Mouse (Mus musculus) lung, postnatal 0 days (tissue): Measurements from ENCODE around the gene Stk31.

Experiments
- CTCF ChIP-seq: IDR thresholded peaks from 2 replicates; pipeline ENCODE4 v1.5.1; 2016; ENCODE audit warnings: antibody characterized with exemption, mild to moderate bottlenecking
- EP300 ChIP-seq: IDR thresholded peaks from 2 replicates; pipeline ENCODE4 v1.6.1; 2016; ENCODE audit warnings: antibody characterized with exemption, mild to moderate bottlenecking, control low read depth

GRCm38 (mm10) chr6:49367159-49368054 lies 28.0 kb upstream of the Stk31 start, which contains the start of gene Fam221a:
- peak; percentile 52 for TF ChIP-seq EP300
- peak; percentile 67 for TF ChIP-seq CTCF
